Mouse (Mus musculus) cerebellum, postnatal 36 days (tissue): ENCODE measurements at regions not wholly inside any gene's neighbourhood (a gene's known extent, or its start where the extent isn't known, plus 50 kb on each side); places are given as distances from the start of the nearest gene placed in this dataset.
A peak's percentile ranks its signal among the peaks of the same experiment; 100 is the strongest.
"Not testable (repeated sequence)": the region's sequence is repeated elsewhere in the genome, so short reads cannot be mapped to it uniquely, and the experiment has no call there.

Source experiments
- DNase-seq, 2 experiments: peaks; one replicate each; pipeline ENCODE4 v3.0.0; 2021 to 2022; ENCODE audit warnings: mixed read lengths in 2 of 2

GRCm38 (mm10) chr6:7120136-7120535, 164.3 kb downstream of the Sdhaf3 start:
- DNase-seq = peak in 1 of 2 experiments; percentile 3

GRCm38 (mm10) chr6:7133042-7133441, 177.2 kb downstream of the Sdhaf3 start:
- no peak for DNase-seq

- no peak for DNase-seq
Observed at GRCm38 (mm10) chr6:7134062-7134461, 178.3 kb downstream of the Sdhaf3 start.

GRCm38 (mm10) chr6:7134888-7135287, 179.1 kb downstream of the Sdhaf3 start:
- no peak for DNase-seq

- DNase-seq = peak in 1 of 2 experiments; percentile 8
Observed at GRCm38 (mm10) chr6:7181711-7182110, 225.9 kb downstream of the Sdhaf3 start.

GRCm38 (mm10) chr6:7199046-7199599, 243.3 kb downstream of the Sdhaf3 start:
- no peak for DNase-seq

- no peak for DNase-seq
Observed at GRCm38 (mm10) chr6:7215880-7216279, 260.1 kb downstream of the Sdhaf3 start.

- DNase-seq = no peak
Observed at GRCm38 (mm10) chr6:7252286-7252685, 296.5 kb downstream of the Sdhaf3 start.

GRCm38 (mm10) chr6:7277431-7277830, 277.2 kb upstream of the Tac1 start:
- DNase-seq = no peak

GRCm38 (mm10) chr6:7306956-7307355, 247.7 kb upstream of the Tac1 start:
- DNase-seq = no peak

- no peak for DNase-seq
Observed at GRCm38 (mm10) chr6:7313496-7313895, 241.2 kb upstream of the Tac1 start.

GRCm38 (mm10) chr6:7326974-7327373, 227.7 kb upstream of the Tac1 start:
- no peak for DNase-seq

- DNase-seq = no peak
Observed at GRCm38 (mm10) chr6:7356634-7357033, 198.0 kb upstream of the Tac1 start.

- DNase-seq = no peak
Observed at GRCm38 (mm10) chr6:7367166-7367565, 187.5 kb upstream of the Tac1 start.

GRCm38 (mm10) chr6:7374629-7375028, 180.1 kb upstream of the Tac1 start:
- DNase-seq = no peak

- DNase-seq = no peak
Observed at GRCm38 (mm10) chr6:7375851-7376250, 178.8 kb upstream of the Tac1 start.

GRCm38 (mm10) chr6:7378651-7379050, 176.0 kb upstream of the Tac1 start:
- no peak for DNase-seq

- DNase-seq = no peak
Observed at GRCm38 (mm10) chr6:7424731-7425130, 129.9 kb upstream of the Tac1 start.

- DNase-seq = no peak
Observed at GRCm38 (mm10) chr6:7441725-7442124, 113.0 kb upstream of the Tac1 start.

GRCm38 (mm10) chr6:7442286-7442685, 112.4 kb upstream of the Tac1 start:
- not testable (repeated sequence) for DNase-seq

- no peak for DNase-seq
Observed at GRCm38 (mm10) chr6:7455881-7456280, 98.8 kb upstream of the Tac1 start.

- DNase-seq = peak; percentile 76
Observed at GRCm38 (mm10) chr6:7463896-7464295, 90.8 kb upstream of the Tac1 start.

- no peak for DNase-seq
Observed at GRCm38 (mm10) chr6:7464346-7464745, 90.3 kb upstream of the Tac1 start.

- peak; percentile 84 to 88 for DNase-seq
Observed at GRCm38 (mm10) chr6:7472366-7473026, 82.2 kb upstream of the Tac1 start.

GRCm38 (mm10) chr6:7473730-7474129, 80.9 kb upstream of the Tac1 start:
- DNase-seq = no peak
